Mouse (Mus musculus): ENCODE results near the gene Snx6.

DNA sequence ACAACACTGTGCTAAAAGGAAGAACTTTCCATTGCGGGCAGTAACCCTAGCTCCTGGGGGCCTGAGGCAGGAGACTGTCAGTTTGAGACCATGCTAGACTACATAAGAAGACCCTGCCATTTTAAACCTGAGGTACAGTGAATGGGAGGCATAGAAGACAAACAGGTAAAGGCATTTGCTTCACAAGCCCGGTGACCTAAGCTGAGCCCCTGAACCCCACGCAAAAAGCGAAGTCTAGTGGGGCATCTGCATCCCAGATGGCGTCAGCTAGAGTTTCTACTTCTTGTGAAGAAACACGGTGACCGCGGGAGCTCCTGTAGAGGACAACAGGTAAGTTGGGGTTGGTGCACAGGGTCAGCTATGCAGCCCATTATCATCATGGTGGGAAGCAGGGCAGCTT, 46.9 kb downstream of the Snx6 start:
- TF ChIP-seq POLR2A (IDR thresholded peaks at IDR 0.05; ENCODE audit: low read depth, low read length), result no peak
- no peak for TF ChIP-seq CTCF (IDR thresholded peaks at IDR 0.05; ENCODE audit: extremely low read depth, insufficient read depth, insufficient read length, insufficient replicate concordance)

Data from spleen, adult 2 months (tissue).